Mouse (Mus musculus) kidney, adult 2 months (tissue): ENCODE measurements around the gene Adamts17.

Experiments used
- CTCF ChIP-seq: fragments of 200-500 bp; conservative IDR thresholded peaks from 2 replicates; pipeline ENCODE4 v1.5.1; 2011; ENCODE audit warnings: low read depth, mild to moderate bottlenecking, control low read depth, low read length, moderate library complexity, mixed read lengths; ENCODE audit not compliant: insufficient read depth, insufficient read length
- POLR2A ChIP-seq: fragments of 200-500 bp; IDR thresholded peaks from one replicate; pipeline ENCODE4 v1.6.1; 2011; ENCODE audit warnings: low read depth, low read length, control low read depth

- TF ChIP-seq CTCF (no peak), POLR2A (no peak)
Observed at GRCm38 (mm10) chr7:66830803-66831202, 8.7 kb upstream of the Adamts17 start.
